Mouse (Mus musculus) lung, postnatal 0 days (tissue): ENCODE results near the gene Sdk1.

ENCODE experiments used
- CTCF ChIP-seq: IDR thresholded peaks from 2 replicates; pipeline ENCODE4 v1.5.1; 2016; ENCODE audit warnings: antibody characterized with exemption, mild to moderate bottlenecking
- EP300 ChIP-seq: IDR thresholded peaks from 2 replicates; pipeline ENCODE4 v1.6.1; 2016; ENCODE audit warnings: antibody characterized with exemption, mild to moderate bottlenecking, control low read depth

- TF ChIP-seq EP300 (no peak), CTCF (no peak)
Measured at GRCm38 (mm10) chr5:141847686-141848085, 606.4 kb downstream of the Sdk1 start.
